9 mouse cellular contexts compared by ENCODE assay signal in the genomic region with DNA sequence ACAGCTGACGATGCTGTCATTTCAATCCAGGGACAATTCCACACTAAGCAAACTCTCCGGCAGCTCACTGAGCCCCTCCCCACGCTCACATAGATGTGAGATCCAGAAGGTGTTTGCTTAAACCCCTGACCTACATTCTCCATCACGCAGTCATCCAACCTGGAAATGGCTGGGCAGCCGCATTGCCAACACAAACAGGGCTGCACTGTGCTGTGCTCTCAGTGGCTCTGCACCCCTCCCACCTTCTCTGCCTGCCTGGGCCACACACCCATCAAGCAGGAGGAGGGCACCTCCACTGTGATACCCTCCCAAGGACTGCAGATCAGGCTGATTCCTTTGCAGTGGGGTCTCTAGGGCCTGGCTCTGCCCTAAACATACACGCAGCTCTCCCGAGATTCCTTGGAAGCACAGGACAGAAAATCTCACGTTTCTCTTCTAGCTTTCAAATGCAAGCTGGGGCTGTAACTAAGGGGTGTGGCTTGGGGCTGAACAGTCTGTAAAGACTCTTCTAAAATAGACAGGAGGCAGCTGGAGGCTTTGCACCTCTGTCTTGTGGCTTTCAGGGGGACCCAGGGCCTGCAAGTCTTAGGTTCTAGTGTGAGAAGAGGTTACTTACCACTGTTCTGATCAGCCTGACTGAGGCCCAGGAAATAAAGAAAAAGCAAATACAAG.
A peak's percentile ranks its signal among the peaks of the same experiment; 100 is the strongest.
DNase-seq lines count a peak whose midpoint lies in the region; ATAC-seq lines count a peak whose summit lies in the region.
"Had no signal": no experiment of that assay in that cellular context is flagged by ENCODE, and none has a peak within 500 bp of the region (broad histone marks: within the 10 kb centered on the region; RNA-seq: fewer than 3 reads in every experiment).

No protein-coding gene starts in this region.

- peaks cover 11% of the 10 kb centered on the region for H3K4me1 ChIP-seq in heart, embryonic 11.5 days (ENCODE audit: control insufficient read depth, insufficient read depth, low read length)
- H3K4me1 ChIP-seq in limb, embryonic 13.5 days: peaks cover 44% of the 10 kb centered on the region

- no peaks in the 10 kb centered on the region for H3K27me3 ChIP-seq in heart, embryonic 11.5 days (ENCODE audit: control insufficient read depth, insufficient read depth, low read length)
- H3K27me3 ChIP-seq in limb, embryonic 13.5 days: 0 out of 2 replicates have a peak, but pooled peaks cover 7% of the 10 kb centered on the region

- no peak for DNase-seq in heart, postnatal 10 days
- DNase-seq in urinary bladder, postnatal 14 days (ENCODE audit: low spot score): peak; percentile 52
- DNase-seq in urinary bladder, postnatal 10 days (ENCODE audit: low spot score): no peak
- DNase-seq in adrenal gland, postnatal 10 days: no peak
- DNase-seq in spleen, adult 18-20 months: no peak
- DNase-seq: thymus, postnatal 4 days had no signal

- no peak overlapping the region for H3K9ac ChIP-seq in heart, embryonic 11.5 days (ENCODE audit: low read depth, low read length)
- no peak overlapping the region for H3K9ac ChIP-seq in limb, embryonic 13.5 days

- H3K27ac ChIP-seq in heart, embryonic 11.5 days (ENCODE audit: low read depth, low read length): no peak overlapping the region
- H3K27ac ChIP-seq in limb, embryonic 13.5 days: peak overlapping the region; percentile 45; the same call in 1 of the 2 replicates

- intact Hi-C loops in heart, postnatal 10 days (cut with DNase I): loop anchor here (5.0 to 10.0 kb wide), 2 partner anchors 268 to 300 kb away; no protein-coding TSS in a partner anchor

- no peak overlapping the region for H3K4me3 ChIP-seq in heart, embryonic 11.5 days (ENCODE audit: low read depth, low read length)
- H3K4me3 ChIP-seq in limb, embryonic 13.5 days: no peak overlapping the region

- 39% methylated on average over 8 of the region's 8 CpGs for WGBS in heart, embryonic 11.5 days (ENCODE audit: insufficient replicate concordance)
- 37% methylated on average over 8 of the region's 8 CpGs for WGBS in limb, embryonic 13.5 days

- H3K36me3 ChIP-seq in heart, embryonic 11.5 days (ENCODE audit: control insufficient read depth, insufficient read depth, low read length): no peaks in the 10 kb centered on the region
- no peaks in the 10 kb centered on the region for H3K36me3 ChIP-seq in limb, embryonic 13.5 days

- H3K4me2 ChIP-seq in heart, embryonic 11.5 days: no peak overlapping the region
- H3K4me2 ChIP-seq in limb, embryonic 13.5 days (replicated peaks): peak overlapping the region; percentile 36

- no peaks in the 10 kb centered on the region for H3K9me3 ChIP-seq in heart, embryonic 11.5 days (replicated peaks; ENCODE audit: control insufficient read depth, low read length)
- no peaks in the 10 kb centered on the region for H3K9me3 ChIP-seq in limb, embryonic 13.5 days

- peak; percentile 13; the same call in 1 of the 2 replicates for ATAC-seq in heart, embryonic 11.5 days (replicated peaks; ENCODE audit: insufficient number of reproducible peaks, low FRiP score, low TSS enrichment)
- ATAC-seq in limb, embryonic 13.5 days (ENCODE audit: low FRiP score, low read depth): peak; percentile 66
- no peak for ATAC-seq in megakaryocyte progenitor cell, adult 5-6 weeks (replicated peaks; ENCODE audit: poor library complexity)
